Mouse (Mus musculus): ENCODE data around the gene Rad1. TPM values are rescaled to one million over a fixed set of nuclear protein-coding genes. Genes with fewer than 3 reads are reported as not detected.

Gene Rad1
- polyA plus RNA-seq, 1 experiment, result 24.7 TPM

- peaks cover 47% of the 10 kb centered on the region for H3K79me2 ChIP-seq (ENCODE audit: control insufficient read depth, insufficient read depth)
- TF ChIP-seq USF1 (IDR thresholded peaks at IDR 0.05; ENCODE audit: low read depth) (no peak), CTCF (IDR thresholded peaks at IDR 0.05; ENCODE audit: control insufficient read depth, insufficient read depth, insufficient read length) (no peak), MYOD1 (IDR thresholded peaks at IDR 0.05; ENCODE audit: control insufficient read depth, insufficient read length, low read depth) (no peak), MAX (IDR thresholded peaks at IDR 0.05) (no peak), MYOG (IDR thresholded peaks at IDR 0.05; ENCODE audit: control insufficient read depth, extremely low read depth, insufficient read length) (no peak), FOSL1 (IDR thresholded peaks at IDR 0.05; ENCODE audit: insufficient read depth, low read length, poor library complexity, severe bottlenecking) (no peak), CEBPB (IDR thresholded peaks at IDR 0.05; ENCODE audit: low read depth) (no peak)
- H3K36me3 ChIP-seq (ENCODE audit: control insufficient read depth, insufficient read depth), result peaks cover 14% of the 10 kb centered on the region
- peaks cover 36% of the 10 kb centered on the region for H3K79me3 ChIP-seq (ENCODE audit: low read depth)
- peak within 1 kb of the TSS; percentile 83 for H3ac ChIP-seq (ENCODE audit: control insufficient read depth, insufficient read length, low read depth)
- peak within 1 kb of the TSS; percentile 84 for H3K4me3 ChIP-seq (ENCODE audit: insufficient read depth, poor library complexity, severe bottlenecking)
- no peaks in the 10 kb centered on the region for H3K27me3 ChIP-seq (ENCODE audit: control insufficient read depth, insufficient read depth, insufficient read length)
Observed at GRCm38 (mm10) chr15:10470151-10470831, 15.5 kb upstream of the Rad1 start, which contains the start of gene Dnajc21. TSS of gene Dnajc21 (minus strand) at chr15:10470516.

GRCm38 (mm10) chr15:10470941-10471340, 14.9 kb upstream of the Rad1 start:
- Histone ChIP-seq H3K79me3 (ENCODE audit: low read depth) (peaks cover 30% of the 10 kb centered on the region), H3K79me2 (ENCODE audit: control insufficient read depth, insufficient read depth) (peaks cover 41% of the 10 kb centered on the region), H3K27me3 (ENCODE audit: control insufficient read depth, insufficient read depth, insufficient read length) (no peaks in the 10 kb centered on the region), H3ac (ENCODE audit: control insufficient read depth, insufficient read length, low read depth) (peak overlapping the region; percentile 9), H3K4me3 (ENCODE audit: insufficient read depth, poor library complexity, severe bottlenecking) (peak overlapping the region; percentile 84), H3K36me3 (ENCODE audit: control insufficient read depth, insufficient read depth) (peaks cover 20% of the 10 kb centered on the region)
- TF ChIP-seq CTCF (IDR thresholded peaks at IDR 0.05; ENCODE audit: control insufficient read depth, insufficient read depth, insufficient read length) (no peak), MYOG (IDR thresholded peaks at IDR 0.05; ENCODE audit: control insufficient read depth, extremely low read depth, insufficient read length) (no peak), CEBPB (IDR thresholded peaks at IDR 0.05; ENCODE audit: low read depth) (no peak), USF1 (IDR thresholded peaks at IDR 0.05; ENCODE audit: low read depth) (no peak), MAX (IDR thresholded peaks at IDR 0.05) (no peak), FOSL1 (IDR thresholded peaks at IDR 0.05; ENCODE audit: insufficient read depth, low read length, poor library complexity, severe bottlenecking) (no peak), MYOD1 (IDR thresholded peaks at IDR 0.05; ENCODE audit: control insufficient read depth, insufficient read length, low read depth) (no peak)

- TF ChIP-seq CTCF (IDR thresholded peaks at IDR 0.05; ENCODE audit: control insufficient read depth, insufficient read depth, insufficient read length), result no peak
- TF ChIP-seq FOSL1 (IDR thresholded peaks at IDR 0.05; ENCODE audit: insufficient read depth, low read length, poor library complexity, severe bottlenecking), result no peak
- TF ChIP-seq MAX (IDR thresholded peaks at IDR 0.05), result peak; percentile 52
- TF ChIP-seq MYOG (IDR thresholded peaks at IDR 0.05; ENCODE audit: control insufficient read depth, extremely low read depth, insufficient read length), result no peak
- no peak for TF ChIP-seq MYOD1 (IDR thresholded peaks at IDR 0.05; ENCODE audit: control insufficient read depth, insufficient read length, low read depth)
- TF ChIP-seq CEBPB (IDR thresholded peaks at IDR 0.05; ENCODE audit: low read depth), result no peak
- peaks cover 71% of the 10 kb centered on the region for H3K79me2 ChIP-seq (ENCODE audit: control insufficient read depth, insufficient read depth)
- peaks cover 63% of the 10 kb centered on the region for H3K36me3 ChIP-seq (ENCODE audit: control insufficient read depth, insufficient read depth)
- peaks cover 55% of the 10 kb centered on the region for H3K79me3 ChIP-seq (ENCODE audit: low read depth)
- H3ac ChIP-seq (ENCODE audit: control insufficient read depth, insufficient read length, low read depth), result peak overlapping the region; percentile 80
- H3K4me3 ChIP-seq (ENCODE audit: insufficient read depth, poor library complexity, severe bottlenecking), result peak overlapping the region; percentile 95
- no peaks in the 10 kb centered on the region for H3K27me3 ChIP-seq (ENCODE audit: control insufficient read depth, insufficient read depth, insufficient read length)
Observed at GRCm38 (mm10) chr15:10486365-10486839, 584 bp downstream of the Rad1 start.

DNA sequence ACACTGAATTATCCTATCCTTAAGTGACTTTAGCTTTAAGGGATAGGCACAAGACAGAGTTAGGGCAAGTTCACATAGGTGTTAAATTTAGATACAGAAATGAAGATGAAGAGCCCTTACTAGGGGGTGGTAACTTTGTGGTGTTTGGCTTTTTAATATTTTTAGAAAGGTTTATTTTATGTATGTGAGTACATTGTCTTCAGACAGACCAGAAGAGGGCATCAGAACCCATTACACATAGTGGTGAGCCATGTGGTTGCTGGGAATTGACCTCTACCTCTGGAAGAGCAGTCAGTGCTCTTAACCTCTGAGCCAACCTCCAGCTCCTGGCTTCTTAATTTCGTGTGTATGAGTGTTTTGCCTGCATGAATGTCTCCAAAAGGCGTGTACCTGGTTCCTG, 1.4 kb downstream of the Rad1 start:
- TF ChIP-seq MAX (IDR thresholded peaks at IDR 0.05), result peak; percentile 93
- no peak for TF ChIP-seq CTCF (IDR thresholded peaks at IDR 0.05; ENCODE audit: control insufficient read depth, insufficient read depth, insufficient read length)
- TF ChIP-seq CEBPB (IDR thresholded peaks at IDR 0.05; ENCODE audit: low read depth), result no peak
- no peak for TF ChIP-seq FOSL1 (IDR thresholded peaks at IDR 0.05; ENCODE audit: insufficient read depth, low read length, poor library complexity, severe bottlenecking)
- no peak for TF ChIP-seq MYOG (IDR thresholded peaks at IDR 0.05; ENCODE audit: control insufficient read depth, extremely low read depth, insufficient read length)
- peak overlapping the region; percentile 95 for H3K4me3 ChIP-seq (ENCODE audit: insufficient read depth, poor library complexity, severe bottlenecking)
- peak overlapping the region; percentile 27 for H3ac ChIP-seq (ENCODE audit: control insufficient read depth, insufficient read length, low read depth)
- H3K79me3 ChIP-seq (ENCODE audit: low read depth), result peaks cover 48% of the 10 kb centered on the region
- no peaks in the 10 kb centered on the region for H3K27me3 ChIP-seq (ENCODE audit: control insufficient read depth, insufficient read depth, insufficient read length)
- H3K79me2 ChIP-seq (ENCODE audit: control insufficient read depth, insufficient read depth), result peaks cover 62% of the 10 kb centered on the region
- H3K36me3 ChIP-seq (ENCODE audit: control insufficient read depth, insufficient read depth), result peaks cover 63% of the 10 kb centered on the region

GRCm38 (mm10) chr15:10490101-10490500, 4.3 kb downstream of the Rad1 start:
- Histone ChIP-seq H3K27me3 (ENCODE audit: control insufficient read depth, insufficient read depth, insufficient read length) (no peaks in the 10 kb centered on the region), H3K79me2 (ENCODE audit: control insufficient read depth, insufficient read depth) (peaks cover 34% of the 10 kb centered on the region), H3K4me3 (ENCODE audit: insufficient read depth, poor library complexity, severe bottlenecking) (no peak overlapping the region), H3ac (ENCODE audit: control insufficient read depth, insufficient read length, low read depth) (no peak overlapping the region), H3K79me3 (ENCODE audit: low read depth) (peaks cover 20% of the 10 kb centered on the region), H3K36me3 (ENCODE audit: control insufficient read depth, insufficient read depth) (peaks cover 68% of the 10 kb centered on the region)
- TF ChIP-seq MAX (IDR thresholded peaks at IDR 0.05) (no peak), MYOG (IDR thresholded peaks at IDR 0.05; ENCODE audit: control insufficient read depth, extremely low read depth, insufficient read length) (no peak), USF1 (IDR thresholded peaks at IDR 0.05; ENCODE audit: low read depth) (no peak), MYOD1 (IDR thresholded peaks at IDR 0.05; ENCODE audit: control insufficient read depth, insufficient read length, low read depth) (no peak), CEBPB (IDR thresholded peaks at IDR 0.05; ENCODE audit: low read depth) (no peak), CTCF (IDR thresholded peaks at IDR 0.05; ENCODE audit: control insufficient read depth, insufficient read depth, insufficient read length) (no peak), FOSL1 (IDR thresholded peaks at IDR 0.05; ENCODE audit: insufficient read depth, low read length, poor library complexity, severe bottlenecking) (no peak)

Data from C2C12 (cell line).